Mouse (Mus musculus) embryonic fibroblast, embryonic 13.5 days (primary cell): ENCODE measurements around the gene Espnl.

Source experiments
- CTCF ChIP-seq: IDR thresholded peaks from 2 replicates; pipeline ENCODE4 v1.5.1; 2011; ENCODE audit warnings: mild to moderate bottlenecking, control low read depth, low read length, moderate library complexity, borderline replicate concordance; ENCODE audit not compliant: insufficient read depth
- POLR2A ChIP-seq: IDR thresholded peaks from 2 replicates; pipeline ENCODE4 v1.6.1; 2011; ENCODE audit warnings: low read depth, mild to moderate bottlenecking, control low read depth, low read length, moderate library complexity

DNA sequence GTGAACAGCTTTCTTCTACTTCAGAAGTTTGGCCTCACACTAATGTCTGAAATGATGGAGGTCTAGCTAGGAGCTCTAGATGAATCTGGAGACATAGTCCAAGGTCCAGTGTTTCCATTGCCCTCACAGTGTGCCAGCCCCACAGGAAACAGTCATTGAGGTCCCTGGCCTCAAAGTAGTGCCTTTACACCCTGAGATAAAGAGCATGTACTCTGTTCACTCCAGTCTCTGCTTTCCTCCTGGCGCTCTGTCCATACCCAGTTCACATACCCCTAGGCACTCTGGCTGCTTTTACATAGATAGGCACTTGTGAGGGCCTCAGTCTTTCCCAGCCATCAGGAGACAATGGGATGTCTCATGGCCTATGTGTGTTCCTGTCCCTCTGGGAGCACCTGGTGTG, 32.5 kb upstream of the Espnl start:
- no peak for TF ChIP-seq POLR2A
- no peak for TF ChIP-seq CTCF
